Mouse (Mus musculus): Measurements from ENCODE around the gene Tnks1bp1. TPM values are rescaled to one million over a fixed set of nuclear protein-coding genes. Genes with fewer than 3 reads are reported as not detected.

Tnks1bp1 gene
- polyA plus RNA-seq (2014; fragmentation: Nextera tagmentation; extraction: Ambion mirVana): 7.3 and 7.7 TPM in 2 replicates

GRCm38 (mm10) chr2:85047596-85048167 is at the start of gene Tnks1bp1:
Gene Tnks1bp1 (plus strand): TSS chr2:85048022.
- H3K27ac ChIP-seq (replicated peaks in 1 of 2; ENCODE audit: control insufficient read depth in 1 of 2, insufficient read depth in 1 of 2, low read depth in 2 of 2, low read length in 2 of 2): peak within 1 kb of the TSS; percentile 83 to 89
- peak within 1 kb of the TSS; percentile 84 for H3K9ac ChIP-seq (ENCODE audit: low read length)
- H3K9me3 ChIP-seq (ENCODE audit: control insufficient read depth, low read length): no peaks in the 10 kb centered on the region
- H3K27me3 ChIP-seq (ENCODE audit: control insufficient read depth, insufficient read depth, low read length): no peaks in the 10 kb centered on the region
- peak; percentile 87 for ATAC-seq (ENCODE audit: insufficient number of reproducible peaks, insufficient read depth, low FRiP score, low read depth)
- H3K36me3 ChIP-seq (ENCODE audit: control insufficient read depth, insufficient read depth, low read length): peaks cover 53% of the 10 kb centered on the region
- WGBS: 2% methylated on average over 42 of the region's 42 CpGs
- H3K4me1 ChIP-seq (ENCODE audit: control insufficient read depth in 2 of 2, insufficient read depth in 2 of 2, low read length in 2 of 2): peaks cover 11 to 24% of the 10 kb centered on the region in 2 experiments; a peak in 3 of 4 replicates
- H3K4me3 ChIP-seq (ENCODE audit: control insufficient read depth in 1 of 2, insufficient read depth in 1 of 2, low read depth in 1 of 2, low read length in 2 of 2): peak within 1 kb of the TSS; percentile 64 to 75
- H3K4me2 ChIP-seq (ENCODE audit: low read length): peak within 1 kb of the TSS; percentile 89

- 69% methylated on average over 3 of the region's 3 CpGs for WGBS
- Histone ChIP-seq H3K4me1 (ENCODE audit: control insufficient read depth in 2 of 2, insufficient read depth in 2 of 2, low read length in 2 of 2) (peaks cover 8 to 11% of the 10 kb centered on the region in 2 experiments), H3K9ac (ENCODE audit: low read length) (no peak overlapping the region), H3K9me3 (ENCODE audit: control insufficient read depth, low read length) (no peaks in the 10 kb centered on the region), H3K27me3 (ENCODE audit: control insufficient read depth, insufficient read depth, low read length) (no peaks in the 10 kb centered on the region), H3K27ac (replicated peaks in 1 of 2; ENCODE audit: control insufficient read depth in 1 of 2, insufficient read depth in 1 of 2, low read depth in 2 of 2, low read length in 2 of 2) (peak overlapping the region; percentile 28 to 36; a peak in 2 of 4 replicates), H3K4me2 (ENCODE audit: low read length) (no peak overlapping the region), H3K4me3 (ENCODE audit: control insufficient read depth in 1 of 2, insufficient read depth in 1 of 2, low read depth in 1 of 2, low read length in 2 of 2) (no peak overlapping the region), H3K36me3 (ENCODE audit: control insufficient read depth, insufficient read depth, low read length) (no peaks in the 10 kb centered on the region)
- peak; percentile 45; the same call in 1 of the 2 replicates for ATAC-seq (ENCODE audit: insufficient number of reproducible peaks, insufficient read depth, low FRiP score, low read depth)
Observed at GRCm38 (mm10) chr2:84999486-85000181, 48.2 kb upstream of the Tnks1bp1 start.

GRCm38 (mm10) chr2:85001497-85001896 is 46.3 kb upstream of the Tnks1bp1 start:
- H3K9me3 ChIP-seq (ENCODE audit: control insufficient read depth, low read length): no peaks in the 10 kb centered on the region
- no peak overlapping the region for H3K4me2 ChIP-seq (ENCODE audit: low read length)
- H3K27me3 ChIP-seq (ENCODE audit: control insufficient read depth, insufficient read depth, low read length): no peaks in the 10 kb centered on the region
- peaks cover 8 to 11% of the 10 kb centered on the region in 2 experiments for H3K4me1 ChIP-seq (ENCODE audit: control insufficient read depth in 2 of 2, insufficient read depth in 2 of 2, low read length in 2 of 2)
- WGBS: 74% methylated on average over 13 of the region's 13 CpGs
- no peak overlapping the region for H3K9ac ChIP-seq (ENCODE audit: low read length)
- H3K4me3 ChIP-seq (ENCODE audit: control insufficient read depth in 1 of 2, insufficient read depth in 1 of 2, low read depth in 1 of 2, low read length in 2 of 2): no peak overlapping the region
- peak overlapping the region; percentile 26 to 50; a peak in 2 of 4 replicates for H3K27ac ChIP-seq (replicated peaks in 1 of 2; ENCODE audit: control insufficient read depth in 1 of 2, insufficient read depth in 1 of 2, low read depth in 2 of 2, low read length in 2 of 2)
- no peaks in the 10 kb centered on the region for H3K36me3 ChIP-seq (ENCODE audit: control insufficient read depth, insufficient read depth, low read length)
- ATAC-seq (ENCODE audit: insufficient number of reproducible peaks, insufficient read depth, low FRiP score, low read depth): no peak

- no peak overlapping the region for H3K4me2 ChIP-seq (ENCODE audit: low read length)
- H3K9me3 ChIP-seq (ENCODE audit: control insufficient read depth, low read length): no peaks in the 10 kb centered on the region
- H3K9ac ChIP-seq (ENCODE audit: low read length): no peak overlapping the region
- H3K27me3 ChIP-seq (ENCODE audit: control insufficient read depth, insufficient read depth, low read length): no peaks in the 10 kb centered on the region
- H3K4me1 ChIP-seq (ENCODE audit: control insufficient read depth in 2 of 2, insufficient read depth in 2 of 2, low read length in 2 of 2): peaks cover 8 to 11% of the 10 kb centered on the region in 2 experiments
- 33% methylated on average over 8 of the region's 8 CpGs for WGBS
- 0 out of 4 replicates have a peak overlapping the region, but pooled peaks of 1 of the 2 experiments have one; percentile 14 for H3K27ac ChIP-seq (replicated peaks in 1 of 2; ENCODE audit: control insufficient read depth in 1 of 2, insufficient read depth in 1 of 2, low read depth in 2 of 2, low read length in 2 of 2)
- no peaks in the 10 kb centered on the region for H3K36me3 ChIP-seq (ENCODE audit: control insufficient read depth, insufficient read depth, low read length)
- no peak overlapping the region for H3K4me3 ChIP-seq (ENCODE audit: control insufficient read depth in 1 of 2, insufficient read depth in 1 of 2, low read depth in 1 of 2, low read length in 2 of 2)
- ATAC-seq (ENCODE audit: insufficient number of reproducible peaks, insufficient read depth, low FRiP score, low read depth): 0 out of 2 replicates have a peak, but pooled peaks have one; percentile 18
Observed at GRCm38 (mm10) chr2:85002575-85002974, 45.2 kb upstream of the Tnks1bp1 start.

- Histone ChIP-seq H3K36me3 (ENCODE audit: control insufficient read depth, insufficient read depth, low read length) (no peaks in the 10 kb centered on the region), H3K9ac (ENCODE audit: low read length) (no peak overlapping the region), H3K4me1 (ENCODE audit: control insufficient read depth in 2 of 2, insufficient read depth in 2 of 2, low read length in 2 of 2) (peaks cover 8 to 11% of the 10 kb centered on the region in 2 experiments), H3K27ac (replicated peaks in 1 of 2; ENCODE audit: control insufficient read depth in 1 of 2, insufficient read depth in 1 of 2, low read depth in 2 of 2, low read length in 2 of 2) (no peak overlapping the region), H3K27me3 (ENCODE audit: control insufficient read depth, insufficient read depth, low read length) (no peaks in the 10 kb centered on the region), H3K4me3 (ENCODE audit: control insufficient read depth in 1 of 2, insufficient read depth in 1 of 2, low read depth in 1 of 2, low read length in 2 of 2) (no peak overlapping the region), H3K4me2 (ENCODE audit: low read length) (no peak overlapping the region), H3K9me3 (ENCODE audit: control insufficient read depth, low read length) (no peaks in the 10 kb centered on the region)
- 81% methylated on average over 4 of the region's 4 CpGs for WGBS
- no peak for ATAC-seq (ENCODE audit: insufficient number of reproducible peaks, insufficient read depth, low FRiP score, low read depth)
Observed at GRCm38 (mm10) chr2:85004341-85004740, 43.5 kb upstream of the Tnks1bp1 start.

GRCm38 (mm10) chr2:85006600-85006999 is 41.2 kb upstream of the Tnks1bp1 start:
- H3K9ac ChIP-seq (ENCODE audit: low read length): no peak overlapping the region
- no peak for ATAC-seq (ENCODE audit: insufficient number of reproducible peaks, insufficient read depth, low FRiP score, low read depth)
- H3K36me3 ChIP-seq (ENCODE audit: control insufficient read depth, insufficient read depth, low read length): no peaks in the 10 kb centered on the region
- 62% methylated on average over 7 of the region's 7 CpGs for WGBS
- no peak overlapping the region for H3K4me2 ChIP-seq (ENCODE audit: low read length)
- H3K27ac ChIP-seq (replicated peaks in 1 of 2; ENCODE audit: control insufficient read depth in 1 of 2, insufficient read depth in 1 of 2, low read depth in 2 of 2, low read length in 2 of 2): no peak overlapping the region
- no peaks in the 10 kb centered on the region for H3K9me3 ChIP-seq (ENCODE audit: control insufficient read depth, low read length)
- no peaks in the 10 kb centered on the region for H3K27me3 ChIP-seq (ENCODE audit: control insufficient read depth, insufficient read depth, low read length)
- peaks cover 14 to 18% of the 10 kb centered on the region in 2 experiments for H3K4me1 ChIP-seq (ENCODE audit: control insufficient read depth in 2 of 2, insufficient read depth in 2 of 2, low read length in 2 of 2)
- H3K4me3 ChIP-seq (ENCODE audit: control insufficient read depth in 1 of 2, insufficient read depth in 1 of 2, low read depth in 1 of 2, low read length in 2 of 2): no peak overlapping the region

GRCm38 (mm10) chr2:85007729-85008128 is 40.1 kb upstream of the Tnks1bp1 start:
- Histone ChIP-seq H3K27ac (replicated peaks in 1 of 2; ENCODE audit: control insufficient read depth in 1 of 2, insufficient read depth in 1 of 2, low read depth in 2 of 2, low read length in 2 of 2) (no peak overlapping the region), H3K4me3 (ENCODE audit: control insufficient read depth in 1 of 2, insufficient read depth in 1 of 2, low read depth in 1 of 2, low read length in 2 of 2) (no peak overlapping the region), H3K27me3 (ENCODE audit: control insufficient read depth, insufficient read depth, low read length) (no peaks in the 10 kb centered on the region), H3K9me3 (ENCODE audit: control insufficient read depth, low read length) (no peaks in the 10 kb centered on the region), H3K4me1 (ENCODE audit: control insufficient read depth in 2 of 2, insufficient read depth in 2 of 2, low read length in 2 of 2) (peaks cover 24 to 25% of the 10 kb centered on the region in 2 experiments), H3K9ac (ENCODE audit: low read length) (no peak overlapping the region), H3K4me2 (ENCODE audit: low read length) (no peak overlapping the region), H3K36me3 (ENCODE audit: control insufficient read depth, insufficient read depth, low read length) (no peaks in the 10 kb centered on the region)
- 34% methylated on average over 4 of the region's 4 CpGs for WGBS
- ATAC-seq (ENCODE audit: insufficient number of reproducible peaks, insufficient read depth, low FRiP score, low read depth): no peak
